Mouse (Mus musculus) yolk sac, embryonic 10.5 days (tissue): ENCODE measurements around the gene Rtn4.
"Not testable (repeated sequence)": the region's sequence is repeated elsewhere in the genome, so short reads cannot be mapped to it uniquely, and the experiment has no call there.

Experiments used
- DNase-seq: peaks from one replicate; pipeline ENCODE4 v3.0.0-alpha.2; 2017; ENCODE audit warnings: low spot score

Rtn4 gene

DNA sequence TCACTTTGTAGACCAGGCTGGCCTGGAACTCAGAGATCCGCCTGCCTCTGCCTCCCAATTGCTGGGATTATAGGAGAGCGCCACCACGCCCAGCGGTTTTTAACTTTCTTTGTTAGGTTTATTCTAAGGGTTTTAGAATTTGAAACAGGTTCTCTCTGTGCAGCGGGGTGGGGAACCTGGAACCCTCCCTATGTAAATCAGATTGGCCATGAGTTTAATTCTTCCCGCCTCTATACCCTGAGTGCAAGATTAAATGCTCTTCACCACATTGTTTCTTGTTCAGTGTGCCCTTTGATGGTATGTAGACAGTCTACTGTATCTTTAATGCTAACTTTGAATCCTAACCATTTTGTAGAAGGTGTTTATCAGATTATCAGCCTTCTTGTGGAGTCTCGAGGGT is 21.4 kb downstream of the Rtn4 start:
- no peak for DNase-seq

DNA sequence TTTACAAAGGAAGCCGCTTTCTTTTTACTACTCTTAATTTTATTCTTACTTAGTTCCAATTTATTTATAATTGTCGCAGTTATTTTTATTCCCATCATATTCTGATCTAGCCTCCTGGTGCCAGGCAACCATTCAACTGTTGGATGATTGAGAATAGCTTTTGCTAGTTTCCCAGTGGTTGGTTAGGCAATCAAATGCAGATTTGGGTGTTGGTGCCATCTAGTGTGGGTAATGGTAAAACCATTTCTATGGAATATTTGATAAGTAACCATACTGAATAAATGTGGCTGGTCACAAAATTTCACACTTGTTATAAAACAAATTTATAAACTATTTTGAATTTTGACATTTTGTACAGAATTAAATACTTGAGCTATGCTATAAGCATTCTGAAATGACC is 22.0 kb downstream of the Rtn4 start:
- no peak for DNase-seq

DNA sequence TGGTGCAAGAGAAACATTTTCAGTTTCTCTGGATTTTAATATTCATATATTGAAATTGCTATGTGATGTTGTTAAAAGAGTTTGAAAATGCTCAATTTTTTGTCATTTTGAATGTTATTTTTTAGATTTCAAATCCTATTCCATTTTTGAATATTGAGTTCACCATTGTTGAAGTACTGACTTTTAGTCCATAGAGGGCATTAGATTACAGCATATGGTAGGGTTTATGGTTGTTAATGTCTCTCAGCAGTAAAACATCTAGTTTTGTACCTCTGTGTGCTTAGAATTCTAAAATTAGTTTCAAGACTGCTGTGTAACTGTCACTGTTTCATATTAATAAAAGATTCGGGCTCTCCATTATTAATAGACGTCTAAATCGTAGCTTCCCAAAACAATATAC is 22.8 kb downstream of the Rtn4 start:
- DNase-seq = no peak

DNA sequence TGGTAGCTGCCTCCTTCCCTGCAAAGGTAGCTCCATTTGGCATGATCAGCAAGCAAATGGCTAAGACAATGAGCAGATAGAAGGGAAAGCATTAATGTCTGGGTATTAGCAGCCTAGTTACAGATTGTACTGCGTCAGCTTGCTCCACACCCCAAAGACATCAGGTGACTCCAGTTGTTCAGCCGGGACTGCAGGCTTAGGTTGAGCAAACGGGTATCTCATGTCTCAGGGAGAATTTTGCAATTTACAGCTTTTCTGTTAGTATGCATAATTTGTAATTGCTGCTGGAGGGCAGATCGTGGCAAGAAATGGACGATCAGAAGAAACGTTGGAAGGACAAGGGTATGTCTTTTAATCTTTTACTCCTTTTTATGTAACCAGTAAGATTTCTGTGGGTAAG is 25.8 kb downstream of the Rtn4 start:
- DNase-seq = no peak

DNA sequence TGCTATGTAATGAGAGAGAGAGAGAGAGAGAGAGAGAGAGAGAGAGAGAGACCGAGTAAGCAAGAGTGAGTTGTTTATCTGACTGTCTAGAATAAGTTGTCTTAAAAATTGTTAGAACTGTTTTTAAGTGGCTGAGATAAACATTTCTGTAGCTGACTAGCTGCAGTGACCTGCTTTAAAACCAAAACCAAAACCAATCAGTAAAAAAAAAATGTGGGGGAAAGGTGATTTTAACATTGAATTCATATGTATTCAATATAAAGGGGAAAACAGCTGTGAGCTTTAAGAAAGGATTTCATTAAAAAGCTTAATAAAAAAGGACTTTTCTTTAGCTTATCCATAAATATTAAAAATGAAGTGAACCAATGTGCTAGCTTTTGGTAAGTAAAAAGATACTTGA is 26.9 kb downstream of the Rtn4 start:
- DNase-seq = no peak

DNA sequence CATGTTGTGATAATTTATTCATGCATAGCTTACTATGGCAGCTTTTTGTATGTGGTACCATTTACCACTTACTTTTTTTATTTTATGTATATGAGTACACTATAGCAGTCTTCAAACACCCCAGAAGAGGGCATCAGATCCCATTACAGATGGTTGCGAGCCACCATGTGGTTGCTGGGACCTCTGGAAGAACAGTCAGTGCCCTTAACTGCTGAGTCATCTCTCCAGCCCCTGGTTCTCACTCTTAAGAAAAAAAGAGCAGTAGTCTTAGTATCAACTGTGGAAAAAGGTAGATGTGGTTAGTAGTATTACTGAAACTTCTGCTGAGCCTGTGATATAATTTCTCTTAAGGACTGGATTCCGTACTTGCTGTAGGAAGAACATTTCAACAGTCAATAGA is 31.5 kb downstream of the Rtn4 start:
- no peak for DNase-seq

DNA sequence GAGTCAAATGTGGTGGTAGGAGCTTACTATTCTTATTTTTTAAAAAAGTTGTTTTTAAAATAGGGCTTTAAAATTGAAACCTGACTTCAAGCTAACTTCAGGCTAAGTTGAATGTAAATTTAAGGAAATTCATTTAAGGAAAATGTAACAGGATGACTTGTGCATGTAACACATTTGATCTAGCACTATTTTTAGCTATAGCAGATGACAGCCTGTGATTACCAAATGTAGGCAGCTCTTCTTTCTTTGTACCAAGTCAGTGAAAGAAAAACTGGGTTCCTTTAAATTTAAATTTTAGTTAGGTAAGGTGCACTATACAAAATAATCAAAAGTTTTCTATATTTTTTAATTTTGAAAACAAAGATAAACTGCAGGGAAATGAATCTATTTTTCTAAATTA is 32.4 kb downstream of the Rtn4 start:
- DNase-seq = no peak

DNA sequence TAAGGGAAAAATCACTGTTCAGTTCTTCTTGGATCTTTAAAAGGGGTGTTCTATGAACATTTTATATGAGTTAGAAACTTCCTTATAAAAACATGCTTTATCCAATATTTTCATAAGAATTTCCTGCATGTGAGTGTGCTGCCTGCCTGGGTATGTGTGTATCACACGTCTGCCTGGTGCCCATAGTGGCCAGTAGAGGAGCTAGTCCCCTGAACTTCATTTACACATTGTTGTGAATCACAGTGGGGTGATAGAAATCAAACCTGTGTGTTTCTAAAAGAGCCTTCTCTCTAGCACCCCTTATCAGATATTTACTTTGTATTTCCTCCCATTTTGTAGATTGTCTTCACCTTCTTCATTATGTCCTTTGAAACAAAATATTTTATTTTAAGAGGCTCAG is 32.9 kb downstream of the Rtn4 start:
- no peak for DNase-seq

DNA sequence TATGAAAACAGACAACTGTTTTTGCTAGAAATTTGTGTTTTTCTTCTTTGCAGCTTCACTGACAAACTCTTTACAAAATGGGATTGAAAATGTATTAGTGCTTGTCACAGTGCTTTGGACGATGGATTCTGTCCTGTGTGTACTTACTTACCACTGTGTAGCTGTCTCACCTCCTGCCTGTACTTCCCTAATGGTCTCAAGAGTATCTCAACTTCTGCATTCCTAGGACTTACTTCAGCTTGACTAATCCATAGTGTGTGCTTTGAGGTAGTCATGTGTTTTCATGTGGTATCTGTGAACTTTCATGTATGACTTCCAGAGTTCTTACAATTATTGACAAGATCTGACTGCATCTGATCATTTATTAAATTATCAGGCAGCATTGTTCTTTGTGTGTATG is 35.2 kb downstream of the Rtn4 start:
- no peak for DNase-seq

DNA sequence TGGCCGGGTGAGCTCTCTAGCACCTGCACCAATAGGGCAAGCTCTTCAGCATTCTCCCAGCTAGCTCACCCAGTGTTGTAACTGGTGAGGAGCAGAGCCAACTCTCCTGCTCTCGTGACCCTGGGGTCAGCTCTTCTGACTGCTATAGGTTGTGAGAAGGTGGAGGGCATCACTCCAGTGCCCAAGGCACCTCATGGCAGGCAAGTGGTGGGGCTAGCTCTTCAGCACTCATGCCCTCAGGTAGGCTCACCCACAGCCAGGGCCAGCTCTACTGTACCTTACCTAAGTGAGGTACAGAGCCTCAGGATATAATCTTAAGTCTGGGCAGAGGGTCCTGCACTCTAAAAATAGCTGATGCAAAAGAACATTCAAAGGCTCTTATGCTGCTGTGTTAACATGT is 47.0 kb downstream of the Rtn4 start:
- no peak for DNase-seq

DNA sequence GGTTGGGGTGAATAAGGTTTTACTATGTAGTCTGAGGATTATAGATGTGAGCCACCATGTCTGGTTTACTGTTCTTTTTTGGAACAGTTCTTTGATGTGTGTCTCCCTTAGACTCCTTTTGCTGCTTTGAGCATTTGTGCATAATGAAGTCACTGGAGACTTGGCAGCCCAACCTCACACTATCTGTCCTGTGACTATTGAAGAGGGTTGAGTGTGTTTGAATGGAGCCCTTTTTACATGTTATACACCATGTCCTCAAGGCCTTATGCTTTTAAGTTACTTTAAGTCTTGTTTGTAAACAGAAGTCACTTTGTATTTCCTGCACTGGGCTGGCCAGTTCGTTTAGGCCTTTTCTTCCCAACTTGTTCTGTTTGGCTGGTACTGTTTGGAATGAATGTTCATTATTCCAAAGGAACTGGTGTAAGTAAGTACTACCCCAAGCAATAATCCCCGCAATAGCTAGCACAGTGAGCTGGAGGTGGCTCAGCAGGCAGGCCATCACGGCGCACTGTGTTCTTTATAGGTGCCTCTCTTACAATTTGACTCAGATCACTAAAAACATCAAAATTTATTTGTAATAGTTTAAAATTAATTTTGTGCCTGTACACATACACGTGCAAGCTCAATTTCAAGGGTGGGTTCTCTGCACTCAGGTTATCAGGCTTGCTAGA is 52.1 kb downstream of the Rtn4 start:
- no peak for DNase-seq

DNA sequence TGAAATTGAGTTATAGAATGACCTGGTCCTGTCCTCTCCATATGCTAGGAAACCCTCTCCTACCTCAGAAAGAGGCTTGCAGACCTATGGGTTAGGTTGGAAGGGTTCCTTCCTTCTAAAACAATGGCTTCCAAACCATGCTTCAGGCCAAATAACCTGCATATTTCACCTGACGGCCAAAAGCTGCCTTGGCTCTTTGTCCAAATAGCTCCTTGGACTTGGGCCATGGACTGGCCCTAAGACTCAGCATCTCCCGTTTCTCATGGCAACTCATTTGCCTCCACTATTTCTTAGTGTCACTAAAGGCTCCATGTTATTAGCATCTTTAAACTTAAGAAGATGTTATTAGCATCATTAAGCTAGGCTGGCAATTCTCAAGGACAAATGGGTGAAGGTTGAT is 52.8 kb downstream of the Rtn4 start:
- DNase-seq = no peak

DNA sequence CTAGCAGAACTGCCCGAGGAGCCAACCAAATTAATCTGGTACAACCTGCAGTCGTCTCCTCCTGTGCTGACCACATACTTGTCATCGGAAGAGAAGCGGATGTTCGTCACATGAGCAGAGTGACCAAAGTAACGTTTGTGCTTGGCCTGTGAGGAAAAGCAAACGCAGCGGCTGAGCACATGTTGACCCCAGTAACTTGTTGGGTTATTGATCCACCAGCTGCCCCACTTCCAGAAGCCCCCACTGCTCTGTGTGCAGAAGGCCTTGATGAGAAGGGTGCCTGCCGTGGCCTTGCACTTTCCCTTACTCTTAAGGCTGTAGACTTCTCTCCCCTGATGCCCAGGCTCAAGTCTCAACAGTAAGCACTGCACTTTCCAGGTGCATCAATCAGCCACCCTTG is 53.5 kb downstream of the Rtn4 start:
- DNase-seq = peak; percentile 28

DNA sequence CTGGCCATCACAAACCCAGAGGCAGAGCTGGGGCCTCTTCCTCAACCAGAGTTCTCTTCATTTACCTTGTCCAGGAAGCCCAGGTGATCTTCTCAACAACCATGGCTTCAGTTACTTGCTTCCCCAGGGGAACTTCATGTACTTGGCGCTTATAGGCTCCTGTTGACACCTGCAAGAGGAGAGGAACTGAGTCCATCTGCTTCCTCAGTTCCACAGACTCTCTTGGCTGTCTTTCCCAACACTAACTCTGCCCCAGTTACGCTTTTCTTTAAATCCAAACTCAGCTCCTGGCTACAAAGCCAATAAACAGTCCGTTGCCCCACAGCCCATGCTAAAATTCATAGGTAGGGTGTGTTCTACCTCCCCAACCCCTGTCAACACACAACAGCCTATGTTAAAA is 54.6 kb downstream of the Rtn4 start:
- no peak for DNase-seq

DNA sequence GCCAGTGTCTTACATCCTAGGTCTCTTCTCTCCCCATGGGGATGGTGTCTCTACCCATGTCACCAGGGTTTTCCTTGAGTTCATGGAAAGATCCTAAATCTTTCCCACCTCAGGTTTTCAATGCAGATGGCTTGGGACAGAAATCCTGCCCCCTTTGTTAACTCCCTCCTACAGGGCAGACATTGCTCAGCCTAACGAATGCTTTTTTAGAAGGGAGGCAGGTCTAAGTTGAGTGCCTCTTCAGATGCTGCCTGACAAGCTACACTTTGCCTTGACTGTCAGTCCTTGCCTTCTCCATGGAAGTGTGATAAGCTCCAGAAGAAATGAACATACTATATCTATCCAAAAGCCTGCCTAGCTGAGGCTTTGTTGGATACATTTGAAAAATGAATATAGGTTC is 55.1 kb downstream of the Rtn4 start:
- DNase-seq = no peak

DNA sequence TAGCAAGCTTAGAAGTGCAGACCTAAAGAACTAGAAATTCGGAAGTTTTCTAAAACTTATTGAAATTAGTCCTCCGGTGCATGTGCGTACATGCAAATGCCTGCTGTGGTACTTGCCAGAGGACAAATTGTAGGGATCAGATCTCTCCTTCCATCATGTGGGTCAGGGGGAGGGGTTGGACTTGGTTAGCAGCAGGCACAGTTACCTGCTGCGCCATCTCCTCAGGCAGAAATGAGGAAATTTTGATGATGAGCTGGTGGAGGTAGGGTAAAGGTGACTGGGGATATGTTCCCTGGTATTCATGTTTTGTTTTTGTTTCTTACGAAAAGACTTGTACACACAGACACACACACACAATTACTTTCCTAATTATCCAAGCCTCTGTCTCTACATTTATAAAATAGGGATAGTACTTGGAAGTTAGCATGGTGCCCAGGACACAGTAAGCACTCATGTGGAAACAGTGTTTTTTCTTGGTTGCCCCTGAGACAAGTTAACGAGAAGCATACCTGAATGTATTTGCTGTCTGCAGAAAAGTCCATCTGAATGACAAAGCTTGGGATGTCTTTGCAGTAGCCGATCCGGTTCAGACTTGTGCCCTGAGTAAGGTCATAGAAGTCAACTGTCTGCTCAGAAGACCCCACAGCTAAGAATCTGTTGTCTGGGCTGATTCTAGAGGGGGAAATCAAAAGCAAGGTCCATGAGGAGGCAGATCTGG is 56.2 kb downstream of the Rtn4 start:
- DNase-seq = no peak

DNA sequence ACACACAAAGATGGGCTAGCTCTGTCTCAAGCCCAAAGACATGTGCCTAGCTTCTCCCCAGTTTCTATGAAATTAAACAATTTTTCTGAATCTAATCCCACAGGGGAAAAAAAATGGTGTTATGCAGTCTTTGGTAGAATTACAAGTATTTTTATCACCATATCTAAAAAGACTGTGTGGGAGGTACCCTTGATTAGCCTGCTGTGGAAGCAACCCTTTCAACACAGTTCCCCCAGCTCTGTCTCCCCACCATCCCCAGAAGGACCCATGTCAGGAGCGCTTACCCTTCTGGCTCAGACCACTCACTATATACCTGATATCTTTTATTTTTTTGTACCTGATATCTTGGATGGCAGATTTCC is 56.7 kb downstream of the Rtn4 start:
- no peak for DNase-seq

DNA sequence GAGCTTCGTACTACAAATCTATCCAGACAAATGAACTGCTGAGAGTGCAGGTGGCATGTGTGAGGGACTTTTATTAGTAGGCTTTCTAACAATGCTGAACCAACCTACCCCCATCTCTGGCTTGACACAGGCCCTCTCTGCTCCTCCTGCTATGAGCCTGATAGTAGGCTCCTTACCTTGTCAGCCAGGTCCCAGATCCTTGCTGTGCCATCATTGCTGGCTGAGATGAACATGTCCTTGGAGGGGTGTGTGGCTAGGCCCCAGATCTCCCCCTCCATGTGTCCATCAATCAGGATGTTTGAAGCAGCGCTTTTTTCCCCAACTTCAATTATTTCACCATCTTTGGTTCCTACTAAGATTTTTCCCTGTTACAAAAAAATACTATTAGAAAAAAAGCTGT is 58.3 kb downstream of the Rtn4 start:
- no peak for DNase-seq

DNA sequence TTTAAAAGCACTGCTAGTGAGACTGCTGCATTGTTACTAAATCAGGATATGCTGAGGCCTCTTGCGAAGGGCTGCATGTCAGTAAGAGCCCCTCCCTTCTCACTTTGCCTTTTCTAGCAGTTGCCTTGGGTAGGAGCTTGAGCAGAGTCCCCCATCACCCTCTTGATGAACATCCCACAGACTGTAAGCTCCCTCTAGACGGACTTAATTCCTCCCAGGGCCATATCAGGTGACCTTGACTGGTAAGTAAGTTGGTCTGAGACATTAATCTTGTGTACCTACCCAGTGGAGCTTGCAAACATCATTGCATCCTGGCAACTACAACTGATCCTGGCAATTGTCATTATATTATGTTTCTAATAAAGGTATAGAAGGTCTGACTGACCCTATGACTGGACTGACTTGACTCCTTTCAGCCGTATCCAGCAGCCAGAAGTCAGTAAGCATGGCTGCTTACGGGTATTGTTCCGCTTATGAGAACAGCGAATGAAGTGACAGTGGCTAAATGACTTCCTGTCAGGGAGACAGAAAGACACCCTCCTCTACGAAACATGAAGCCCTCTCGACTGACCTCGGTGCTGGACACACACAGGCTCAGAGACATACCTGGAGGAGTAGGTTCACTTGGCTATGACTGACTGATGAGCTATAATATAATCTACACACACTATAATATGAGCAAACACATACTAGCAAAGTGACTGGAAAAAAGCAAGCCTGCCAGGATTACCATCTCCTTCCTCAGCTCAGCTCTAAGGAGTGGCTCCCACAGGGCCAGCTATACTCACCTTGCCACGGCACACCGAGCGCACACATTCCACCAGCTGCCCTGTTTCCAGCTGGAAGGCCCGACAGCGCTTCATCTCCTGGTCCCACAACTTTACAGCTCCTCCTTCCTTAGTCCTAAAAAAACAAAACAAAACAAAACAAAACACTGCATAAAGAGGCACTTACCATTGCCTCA is 59.2 kb downstream of the Rtn4 start:
- DNase-seq = no peak

DNA sequence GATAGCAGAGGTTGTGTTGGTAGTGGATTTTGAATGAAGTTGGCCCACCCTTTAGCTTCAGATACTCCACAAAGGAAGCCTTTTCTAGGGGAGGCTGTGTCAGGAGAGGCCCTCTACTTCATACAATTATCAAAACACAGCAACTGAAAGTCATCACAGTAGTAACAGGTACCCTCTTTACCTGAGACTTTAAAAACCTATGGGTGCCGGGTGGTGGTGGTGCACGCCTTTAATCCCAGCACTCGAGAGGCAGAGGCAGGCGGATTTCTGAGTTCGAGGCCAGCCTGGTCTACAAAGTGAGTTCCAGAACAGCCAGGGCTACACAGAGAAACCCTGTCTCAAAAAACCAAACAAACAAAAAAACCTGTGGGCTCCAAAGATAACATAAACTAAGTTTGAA is 63.3 kb downstream of the Rtn4 start:
- not testable (repeated sequence) for DNase-seq

DNA sequence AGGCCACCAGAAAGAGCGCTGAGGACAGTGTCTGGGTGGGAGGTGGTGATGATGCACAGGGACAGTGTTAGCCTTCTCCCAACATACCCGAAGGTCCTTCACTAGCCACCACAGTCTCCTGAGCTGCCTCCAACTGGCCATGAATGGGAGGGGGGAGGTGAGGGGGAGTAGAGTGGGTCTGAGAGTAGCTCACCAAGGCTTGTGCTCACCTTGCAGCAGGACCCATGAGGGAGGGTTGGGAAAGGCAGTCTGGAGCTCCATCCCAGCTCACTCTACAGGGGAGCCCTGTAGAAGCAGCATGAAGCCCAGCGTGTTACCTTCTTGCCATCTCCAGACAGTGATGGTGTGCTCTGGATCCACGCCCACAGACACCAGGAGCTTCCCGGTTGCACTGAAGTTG is 65.9 kb downstream of the Rtn4 start:
- DNase-seq = no peak

DNA sequence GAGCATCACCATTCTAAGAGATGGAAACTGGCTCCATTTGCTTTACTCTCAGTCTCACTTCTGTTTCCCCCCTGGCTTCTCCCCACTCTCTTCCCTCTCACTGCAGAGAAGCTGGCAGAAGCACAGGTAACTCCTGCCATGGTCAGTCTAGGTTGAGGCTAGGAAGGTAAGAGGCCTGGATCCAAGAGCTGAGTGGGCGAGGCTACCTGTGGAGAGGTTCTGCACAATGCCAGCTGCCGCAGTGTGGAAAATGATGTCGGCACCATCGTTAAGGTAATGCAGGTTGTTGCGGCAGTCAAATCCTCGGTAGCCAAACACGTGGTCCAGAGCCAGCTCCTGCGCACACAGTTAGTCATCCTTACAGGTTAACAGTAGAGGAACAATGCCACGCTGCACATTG is 68.6 kb downstream of the Rtn4 start:
- no peak for DNase-seq

DNA sequence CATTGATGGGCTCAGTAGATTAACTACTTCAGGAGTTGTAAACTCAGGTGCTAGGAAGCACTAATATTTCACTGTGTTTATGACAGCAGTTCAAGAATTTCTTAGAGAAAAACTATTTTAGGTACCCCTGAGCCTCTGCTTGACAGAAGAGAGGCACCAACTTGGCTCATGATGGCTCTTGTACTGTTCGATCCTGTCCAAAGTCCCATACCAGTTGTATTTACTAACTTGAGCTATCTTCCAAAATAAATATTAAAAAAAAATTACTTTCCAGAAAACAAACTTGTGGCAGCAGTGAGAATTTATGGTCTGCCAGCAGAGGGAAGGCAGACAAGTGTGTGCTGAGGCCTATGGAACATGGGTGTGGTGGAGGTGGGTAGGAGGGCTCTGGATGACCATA is 70.0 kb downstream of the Rtn4 start:
- no peak for DNase-seq
